Mouse (Mus musculus) small intestine, adult 2 months (tissue): ENCODE data around the gene Myt1.
A peak's percentile ranks its signal among the peaks of the same experiment; 100 is the strongest.

Experiments
- CTCF ChIP-seq: fragments of 200-500 bp; IDR thresholded peaks from 2 replicates; pipeline ENCODE4 v1.5.1; 2012; ENCODE audit warnings: low read depth, mild to moderate bottlenecking, control low read depth, inconsistent platforms, low read length, moderate library complexity, mixed read lengths; ENCODE audit not compliant: insufficient replicate concordance, insufficient read length; ENCODE audit errors: extremely low read depth
- POLR2A ChIP-seq: fragments of 200-500 bp; IDR thresholded peaks from 2 replicates; pipeline ENCODE4 v1.6.1; 2012; ENCODE audit warnings: low read depth, mild to moderate bottlenecking, control low read depth, inconsistent platforms, low read length, moderate library complexity

DNA sequence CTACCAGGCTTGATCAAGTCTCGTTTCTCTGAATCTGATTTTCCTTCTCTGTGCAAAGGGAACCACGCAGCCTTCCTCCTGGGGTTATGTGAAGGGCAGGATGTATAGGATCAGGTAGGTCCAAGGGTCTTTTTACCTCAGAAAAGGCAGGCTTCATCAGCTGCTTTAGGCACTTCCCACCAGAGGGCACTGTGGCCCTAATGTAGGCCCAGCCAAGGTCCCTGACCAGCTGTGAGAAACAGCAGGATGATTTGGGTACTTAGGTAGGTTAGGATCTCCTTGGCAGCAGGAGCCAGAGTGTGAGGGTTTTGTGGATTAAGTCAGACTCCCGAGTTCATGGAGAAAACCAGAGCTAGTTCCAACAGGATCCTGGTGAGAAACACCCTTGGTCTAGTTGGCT, 40.9 kb upstream of the Myt1 start:
- TF ChIP-seq CTCF (peak; percentile 54; the same call in 1 of the 2 replicates), POLR2A (no peak)
